Mouse (Mus musculus): ENCODE data around the gene Rab11fip3. TPM values are rescaled to one million over a fixed set of nuclear protein-coding genes. Genes with fewer than 3 reads are reported as not detected.

Gene Rab11fip3
- polyA plus RNA-seq, 1 experiment from 2014 or later, result 8.2 TPM

DNA sequence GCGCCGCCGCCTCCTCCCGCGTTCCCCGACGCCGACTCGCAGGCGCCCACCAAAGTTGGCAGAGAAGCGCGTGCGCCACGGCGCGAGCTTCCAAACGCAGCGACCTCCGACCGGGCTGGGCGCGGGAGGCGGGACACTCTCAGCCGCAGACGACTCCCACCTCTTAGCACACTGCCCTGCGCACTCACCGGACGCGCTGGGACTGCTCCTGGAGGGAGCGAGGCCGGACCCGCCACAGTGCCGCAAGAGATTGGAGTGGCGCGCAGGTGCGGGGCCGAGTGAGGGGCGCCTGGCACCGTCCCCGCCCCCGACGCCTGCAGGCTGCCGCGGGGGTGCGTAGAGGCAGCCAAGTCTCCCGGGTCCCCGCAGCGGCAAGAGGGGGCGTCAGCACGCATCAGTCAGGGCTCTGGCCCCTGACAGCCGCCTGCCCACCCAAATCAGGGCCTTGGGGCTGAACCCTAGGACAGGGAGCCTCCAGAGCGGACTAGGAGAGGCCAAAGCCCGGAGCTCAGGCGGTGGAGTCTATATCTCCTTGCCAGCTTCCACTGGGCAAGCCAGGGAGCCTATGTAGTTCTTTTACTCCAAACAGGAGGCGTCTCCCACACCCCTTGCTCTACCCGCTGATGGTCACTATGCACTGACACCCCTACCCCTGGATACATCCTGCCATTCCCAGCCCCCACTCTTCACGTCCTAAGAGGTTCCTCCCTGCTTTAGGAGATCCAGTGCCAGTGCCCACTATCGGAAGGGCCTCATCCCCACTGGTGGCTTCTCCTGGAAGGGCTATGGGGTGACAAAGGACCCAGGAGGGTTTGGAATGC, 117.3 kb downstream of the Rab11fip3 start, which contains the start of gene A930017K11Rik:
Gene A930017K11Rik, minus strand, starts transcription at position 763 of the 821 bp plus-strand sequence.
- Histone ChIP-seq H3K36me3 (ENCODE audit: control insufficient read depth, insufficient read depth) (no peaks in the 10 kb centered on the region), H3K27ac (ENCODE audit: low read length) (no peak within 1 kb of the TSS), H3K4me3 (ENCODE audit: low read length) (peak within 1 kb of the TSS; percentile 44), H3K9me3 (replicated peaks; ENCODE audit: control insufficient read depth, low read length) (no peaks in the 10 kb centered on the region), H3K9ac (ENCODE audit: low read length) (peak within 1 kb of the TSS; percentile 11; the same call in 1 of the 2 replicates), H3K4me2 (ENCODE audit: low read depth, low read length) (peak within 1 kb of the TSS; percentile 65), H3K4me1 (ENCODE audit: control insufficient read depth, insufficient read depth, low read length) (peaks cover 5% of the 10 kb centered on the region), H3K27me3 (ENCODE audit: control insufficient read depth, insufficient read depth, low read length) (peaks cover 39% of the 10 kb centered on the region)
- WGBS, result 1% methylated on average over 58 of the region's 58 CpGs
- ATAC-seq (replicated peaks; ENCODE audit: extremely low read depth, insufficient read depth, low FRiP score), result no peak

DNA sequence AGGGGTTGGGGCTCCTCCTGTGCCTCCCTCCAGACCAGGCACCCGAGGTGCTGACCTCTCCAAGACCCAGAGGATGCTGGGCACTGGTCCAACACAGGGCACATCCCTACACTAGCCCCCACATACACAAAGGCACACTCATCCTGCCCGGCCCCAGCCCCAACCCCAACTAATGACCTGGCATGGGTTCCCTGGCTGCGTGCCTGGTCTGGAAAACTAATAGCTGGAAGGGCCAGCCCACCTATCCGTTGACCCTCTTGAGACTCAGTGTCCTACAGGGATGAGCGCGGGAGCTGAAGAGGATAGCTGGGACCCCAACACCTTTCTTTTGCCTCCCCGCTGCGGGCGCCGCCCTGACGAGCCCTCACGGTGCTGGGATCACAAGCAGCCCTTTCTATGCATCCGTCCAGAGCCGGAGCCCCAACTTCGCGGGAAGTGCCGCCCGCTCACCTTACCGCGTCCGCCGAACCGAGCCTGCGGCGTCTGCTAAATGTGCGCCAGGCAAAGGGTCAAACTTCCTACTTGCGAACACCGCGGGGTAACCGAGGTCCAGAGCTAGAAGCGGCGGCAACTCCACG, 118.0 kb downstream of the Rab11fip3 start:
- WGBS, result under 1% methylated on average over 33 of the region's 33 CpGs
- ATAC-seq (replicated peaks; ENCODE audit: extremely low read depth, insufficient read depth, low FRiP score), result 0 out of 2 replicates have a peak, but pooled peaks have one; percentile 24
- Histone ChIP-seq H3K27ac (ENCODE audit: low read length) (no peak overlapping the region), H3K4me2 (ENCODE audit: low read depth, low read length) (peak overlapping the region; percentile 65), H3K9me3 (replicated peaks; ENCODE audit: control insufficient read depth, low read length) (no peaks in the 10 kb centered on the region), H3K9ac (ENCODE audit: low read length) (peak overlapping the region; percentile 11; the same call in 1 of the 2 replicates), H3K27me3 (ENCODE audit: control insufficient read depth, insufficient read depth, low read length) (peaks cover 39% of the 10 kb centered on the region), H3K36me3 (ENCODE audit: control insufficient read depth, insufficient read depth) (no peaks in the 10 kb centered on the region), H3K4me3 (ENCODE audit: low read length) (peak overlapping the region; percentile 44), H3K4me1 (ENCODE audit: control insufficient read depth, insufficient read depth, low read length) (peaks cover 5% of the 10 kb centered on the region)

DNA sequence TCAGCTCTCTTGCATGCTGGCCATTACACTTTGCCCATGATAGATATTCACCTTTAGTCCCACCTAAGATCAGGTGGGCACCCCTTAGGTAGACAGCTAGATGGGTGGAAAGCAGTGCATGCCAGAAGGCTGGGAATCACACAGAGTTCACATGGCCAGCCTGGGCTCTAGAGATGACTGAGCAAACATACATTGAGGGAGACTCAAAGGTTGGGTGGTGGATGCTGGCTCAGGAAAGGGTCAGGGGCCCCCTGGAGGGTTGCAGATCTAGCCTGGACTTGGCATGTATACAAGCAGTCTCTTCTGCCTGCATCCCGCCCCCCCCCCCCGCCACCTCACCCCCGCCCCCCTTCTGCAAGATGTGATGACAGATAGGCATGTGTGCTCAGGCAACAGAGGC, 118.6 kb downstream of the Rab11fip3 start:
- Histone ChIP-seq H3K4me3 (ENCODE audit: low read length) (no peak overlapping the region), H3K4me1 (ENCODE audit: control insufficient read depth, insufficient read depth, low read length) (peaks cover 5% of the 10 kb centered on the region), H3K4me2 (ENCODE audit: low read depth, low read length) (no peak overlapping the region), H3K9ac (ENCODE audit: low read length) (no peak overlapping the region), H3K27ac (ENCODE audit: low read length) (no peak overlapping the region), H3K27me3 (ENCODE audit: control insufficient read depth, insufficient read depth, low read length) (peaks cover 39% of the 10 kb centered on the region), H3K36me3 (ENCODE audit: control insufficient read depth, insufficient read depth) (no peaks in the 10 kb centered on the region), H3K9me3 (replicated peaks; ENCODE audit: control insufficient read depth, low read length) (no peaks in the 10 kb centered on the region)
- no peak for ATAC-seq (replicated peaks; ENCODE audit: extremely low read depth, insufficient read depth, low FRiP score)
- 6% methylated on average over 3 of the region's 3 CpGs for WGBS

DNA sequence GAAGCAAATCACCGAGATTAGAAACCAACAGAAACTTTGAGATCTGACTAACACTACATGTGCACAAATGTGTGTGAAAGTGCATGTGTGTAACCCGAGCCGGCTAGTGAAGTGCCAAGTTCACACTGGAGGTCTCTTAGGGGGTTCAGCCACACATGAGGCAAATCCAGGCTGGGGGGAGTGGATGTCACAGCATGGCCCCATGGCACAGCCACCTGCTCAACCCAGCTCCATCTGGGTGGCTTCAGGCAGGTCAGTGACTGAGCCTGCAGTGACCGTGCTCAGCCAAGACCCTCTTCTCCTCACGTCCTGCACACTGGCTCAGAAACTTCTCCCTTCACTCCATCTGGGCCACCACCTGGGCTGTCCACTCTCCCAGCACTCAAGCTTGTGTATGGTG, 119.4 kb downstream of the Rab11fip3 start:
- WGBS, result 81% methylated on average over 5 of the region's 5 CpGs
- Histone ChIP-seq H3K4me1 (ENCODE audit: control insufficient read depth, insufficient read depth, low read length) (peaks cover 5% of the 10 kb centered on the region), H3K9me3 (replicated peaks; ENCODE audit: control insufficient read depth, low read length) (no peaks in the 10 kb centered on the region), H3K27ac (ENCODE audit: low read length) (no peak overlapping the region), H3K9ac (ENCODE audit: low read length) (no peak overlapping the region), H3K36me3 (ENCODE audit: control insufficient read depth, insufficient read depth) (no peaks in the 10 kb centered on the region), H3K4me3 (ENCODE audit: low read length) (no peak overlapping the region), H3K27me3 (ENCODE audit: control insufficient read depth, insufficient read depth, low read length) (peaks cover 39% of the 10 kb centered on the region), H3K4me2 (ENCODE audit: low read depth, low read length) (no peak overlapping the region)
- ATAC-seq (replicated peaks; ENCODE audit: extremely low read depth, insufficient read depth, low FRiP score), result no peak

DNA sequence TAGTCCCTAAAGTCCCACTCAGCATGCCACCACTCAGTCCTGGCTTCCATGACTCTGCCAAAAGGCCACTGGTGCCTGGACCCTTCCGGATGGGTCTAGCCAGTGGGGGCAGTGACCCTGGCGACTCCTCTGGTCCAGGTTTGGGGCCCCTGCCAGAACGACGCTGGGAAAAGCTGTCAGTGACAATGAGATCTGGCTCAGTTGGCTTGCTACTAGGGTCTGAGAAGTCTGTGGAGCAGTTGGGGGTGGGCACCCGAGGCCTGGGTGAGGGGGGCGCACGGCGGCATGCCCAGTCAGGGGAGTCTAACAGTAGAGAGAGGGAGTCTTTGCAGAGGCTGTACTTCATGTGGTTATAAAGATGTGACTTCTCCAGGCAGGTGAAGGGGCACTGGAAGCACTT, 121.3 kb downstream of the Rab11fip3 start:
- H3K36me3 ChIP-seq (ENCODE audit: control insufficient read depth, insufficient read depth), result no peaks in the 10 kb centered on the region
- H3K9ac ChIP-seq (ENCODE audit: low read length), result no peak overlapping the region
- 70% methylated on average over 8 of the region's 8 CpGs for WGBS
- no peak overlapping the region for H3K4me3 ChIP-seq (ENCODE audit: low read length)
- H3K4me2 ChIP-seq (ENCODE audit: low read depth, low read length), result no peak overlapping the region
- ATAC-seq (replicated peaks; ENCODE audit: extremely low read depth, insufficient read depth, low FRiP score), result no peak
- no peak overlapping the region for H3K27ac ChIP-seq (ENCODE audit: low read length)
- peaks cover 5% of the 10 kb centered on the region for H3K4me1 ChIP-seq (ENCODE audit: control insufficient read depth, insufficient read depth, low read length)
- no peaks in the 10 kb centered on the region for H3K9me3 ChIP-seq (replicated peaks; ENCODE audit: control insufficient read depth, low read length)
- H3K27me3 ChIP-seq (ENCODE audit: control insufficient read depth, insufficient read depth, low read length), result peaks cover 32% of the 10 kb centered on the region

DNA sequence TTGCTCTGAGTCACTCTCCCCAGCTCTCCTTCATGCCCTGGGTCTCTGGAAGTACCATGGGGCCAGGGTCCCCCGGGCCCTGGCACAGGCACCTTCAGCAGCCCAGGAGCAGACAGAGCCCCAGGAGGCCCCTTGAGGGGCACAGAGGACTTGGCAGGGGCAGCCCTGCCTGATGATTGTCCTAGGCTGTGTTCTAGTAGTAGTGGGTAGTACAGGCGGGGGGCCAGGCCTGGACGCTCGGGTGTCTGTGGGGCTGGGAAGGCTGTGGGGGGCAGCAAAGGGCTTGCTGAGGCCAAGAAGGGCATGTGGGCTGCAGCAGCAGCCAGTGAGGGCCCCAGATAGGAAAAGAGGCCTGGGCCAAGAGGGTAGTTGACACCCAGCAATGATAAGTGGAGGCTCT, 121.8 kb downstream of the Rab11fip3 start:
- Histone ChIP-seq H3K36me3 (ENCODE audit: control insufficient read depth, insufficient read depth) (no peaks in the 10 kb centered on the region), H3K9ac (ENCODE audit: low read length) (0 out of 2 replicates have a peak overlapping the region, but pooled peaks have one; percentile 3), H3K4me3 (ENCODE audit: low read length) (no peak overlapping the region), H3K4me1 (ENCODE audit: control insufficient read depth, insufficient read depth, low read length) (peaks cover 5% of the 10 kb centered on the region), H3K27ac (ENCODE audit: low read length) (no peak overlapping the region), H3K4me2 (ENCODE audit: low read depth, low read length) (no peak overlapping the region), H3K27me3 (ENCODE audit: control insufficient read depth, insufficient read depth, low read length) (peaks cover 28% of the 10 kb centered on the region), H3K9me3 (replicated peaks; ENCODE audit: control insufficient read depth, low read length) (no peaks in the 10 kb centered on the region)
- WGBS, result 54% methylated on average over 4 of the region's 4 CpGs
- ATAC-seq (replicated peaks; ENCODE audit: extremely low read depth, insufficient read depth, low FRiP score), result no peak

DNA sequence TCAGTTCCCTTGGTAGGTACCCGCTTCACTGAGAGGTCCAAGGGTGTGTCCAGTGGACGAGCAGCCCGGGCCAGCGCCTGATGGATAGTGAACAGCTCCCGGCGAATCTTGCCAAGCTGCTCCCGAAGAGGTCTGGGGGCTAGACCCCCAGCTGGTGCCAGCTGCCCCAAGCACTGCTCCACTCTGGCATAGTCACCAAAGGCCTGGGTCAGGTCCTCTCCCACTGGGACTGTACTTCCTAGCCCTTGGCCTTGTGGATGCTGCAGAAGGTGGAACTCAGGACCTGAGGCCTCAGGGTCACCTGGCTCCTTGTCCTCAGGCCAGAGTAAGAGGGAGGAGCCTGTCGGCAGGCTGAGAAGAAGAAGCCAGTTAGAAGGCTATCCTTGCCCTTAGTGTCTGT, 122.5 kb downstream of the Rab11fip3 start:
- no peak overlapping the region for H3K4me2 ChIP-seq (ENCODE audit: low read depth, low read length)
- H3K36me3 ChIP-seq (ENCODE audit: control insufficient read depth, insufficient read depth), result no peaks in the 10 kb centered on the region
- H3K9ac ChIP-seq (ENCODE audit: low read length), result no peak overlapping the region
- H3K4me1 ChIP-seq (ENCODE audit: control insufficient read depth, insufficient read depth, low read length), result peaks cover 7% of the 10 kb centered on the region
- 82% methylated on average over 8 of the region's 8 CpGs for WGBS
- H3K27me3 ChIP-seq (ENCODE audit: control insufficient read depth, insufficient read depth, low read length), result peaks cover 21% of the 10 kb centered on the region
- H3K27ac ChIP-seq (ENCODE audit: low read length), result no peak overlapping the region
- ATAC-seq (replicated peaks; ENCODE audit: extremely low read depth, insufficient read depth, low FRiP score), result no peak
- H3K4me3 ChIP-seq (ENCODE audit: low read length), result no peak overlapping the region
- H3K9me3 ChIP-seq (replicated peaks; ENCODE audit: control insufficient read depth, low read length), result no peaks in the 10 kb centered on the region

DNA sequence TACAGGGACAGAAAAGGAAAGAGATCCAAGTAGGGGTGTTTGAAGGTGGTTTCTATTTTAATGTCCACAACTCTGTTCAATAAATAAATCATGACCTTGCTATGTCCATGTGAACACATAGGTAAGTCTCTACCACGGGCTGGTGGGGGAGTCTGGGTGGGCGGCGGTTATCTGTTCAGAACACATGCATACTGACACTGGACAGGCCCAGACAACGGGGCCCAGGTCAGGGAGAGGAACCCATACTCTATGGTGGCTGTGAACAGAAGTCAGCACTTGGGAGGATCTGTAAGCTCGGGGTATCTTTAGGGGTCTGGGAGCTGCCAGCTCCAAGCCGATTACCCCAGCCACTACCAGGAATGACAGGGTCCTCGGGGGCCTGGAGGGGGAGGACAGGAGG, 123.0 kb downstream of the Rab11fip3 start:
- H3K27ac ChIP-seq (ENCODE audit: low read length), result no peak overlapping the region
- no peak overlapping the region for H3K4me3 ChIP-seq (ENCODE audit: low read length)
- no peaks in the 10 kb centered on the region for H3K36me3 ChIP-seq (ENCODE audit: control insufficient read depth, insufficient read depth)
- WGBS, result 70% methylated on average over 7 of the region's 7 CpGs
- peaks cover 7% of the 10 kb centered on the region for H3K4me1 ChIP-seq (ENCODE audit: control insufficient read depth, insufficient read depth, low read length)
- no peak overlapping the region for H3K9ac ChIP-seq (ENCODE audit: low read length)
- no peak overlapping the region for H3K4me2 ChIP-seq (ENCODE audit: low read depth, low read length)
- ATAC-seq (replicated peaks; ENCODE audit: extremely low read depth, insufficient read depth, low FRiP score), result no peak
- peaks cover 15% of the 10 kb centered on the region for H3K27me3 ChIP-seq (ENCODE audit: control insufficient read depth, insufficient read depth, low read length)
- no peaks in the 10 kb centered on the region for H3K9me3 ChIP-seq (replicated peaks; ENCODE audit: control insufficient read depth, low read length)

DNA sequence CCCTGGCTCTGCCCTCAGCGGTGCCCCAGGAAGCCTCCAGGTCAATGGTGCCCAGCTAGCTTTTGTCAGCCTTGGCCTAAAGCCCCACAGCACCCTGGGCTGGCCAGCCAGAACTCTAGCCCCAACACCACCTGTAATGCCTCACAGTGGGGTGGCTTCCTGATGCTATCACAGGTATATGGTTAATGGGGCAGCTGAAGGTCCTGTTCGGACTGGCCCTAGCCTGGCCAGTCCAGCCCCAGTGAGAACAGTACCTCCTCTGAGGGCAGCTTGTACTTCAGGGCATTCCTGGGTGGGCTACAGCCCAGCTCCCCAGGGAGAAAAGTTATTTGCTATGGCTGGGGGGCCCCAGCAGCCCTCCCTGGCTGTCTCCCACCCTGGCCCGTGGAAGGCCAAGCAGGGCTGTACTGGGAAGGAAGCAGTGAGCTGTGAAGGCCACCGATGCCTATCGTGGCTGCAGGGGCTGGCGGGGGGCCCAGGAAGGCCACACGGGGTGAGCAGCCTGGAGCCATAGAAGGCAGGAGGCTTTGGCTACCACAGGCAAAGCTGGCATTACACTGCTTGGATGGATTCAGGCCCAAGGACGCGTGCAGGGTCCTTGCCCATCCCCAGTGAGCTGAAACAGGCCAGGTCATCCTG, 123.7 kb downstream of the Rab11fip3 start:
- Histone ChIP-seq H3K9ac (ENCODE audit: low read length) (no peak overlapping the region), H3K27me3 (ENCODE audit: control insufficient read depth, insufficient read depth, low read length) (peaks cover 8% of the 10 kb centered on the region), H3K4me2 (ENCODE audit: low read depth, low read length) (no peak overlapping the region), H3K9me3 (replicated peaks; ENCODE audit: control insufficient read depth, low read length) (no peaks in the 10 kb centered on the region), H3K4me1 (ENCODE audit: control insufficient read depth, insufficient read depth, low read length) (peaks cover 11% of the 10 kb centered on the region), H3K36me3 (ENCODE audit: control insufficient read depth, insufficient read depth) (no peaks in the 10 kb centered on the region), H3K27ac (ENCODE audit: low read length) (no peak overlapping the region), H3K4me3 (ENCODE audit: low read length) (no peak overlapping the region)
- ATAC-seq (replicated peaks; ENCODE audit: extremely low read depth, insufficient read depth, low FRiP score), result no peak
- 71% methylated on average over 9 of the region's 9 CpGs for WGBS

All from heart, embryonic 16.5 days (tissue).